In genomic region chr11:44685129-44685528, GRCm38 (mm10) we compare ENCODE assay signal across 11 mouse cellular contexts.
DNase-seq lines count a peak whose midpoint lies in the region; ATAC-seq and TF ChIP-seq lines count a peak whose summit lies in the region.
"Had no signal": no experiment of that assay in that cellular context is flagged by ENCODE, and none has a peak within 500 bp of the region (broad histone marks: within the 10 kb centered on the region; RNA-seq: fewer than 3 reads in every experiment).

No protein-coding gene starts in this region.

- H3K4me1 ChIP-seq in kidney, postnatal 0 days (replicated peaks; ENCODE audit: insufficient read depth, low read length), result peaks cover 10% of the 10 kb centered on the region; the same call in 1 of the 2 replicates
- H3K4me1 ChIP-seq in embryonic facial prominence, embryonic 12.5 days, result peaks cover 36% of the 10 kb centered on the region
- peaks cover 59% of the 10 kb centered on the region for H3K4me1 ChIP-seq in hindbrain, embryonic 10.5 days (replicated peaks)
- peaks cover 40% of the 10 kb centered on the region for H3K4me1 ChIP-seq in limb, embryonic 15.5 days

- no peak for ATAC-seq in kidney, postnatal 0 days (replicated peaks; ENCODE audit: low FRiP score, low read depth)
- no peak for ATAC-seq in embryonic facial prominence, embryonic 12.5 days (ENCODE audit: insufficient number of reproducible peaks, insufficient read depth, low FRiP score, low TSS enrichment)
- ATAC-seq in limb, embryonic 15.5 days (ENCODE audit: insufficient number of reproducible peaks, low FRiP score, low TSS enrichment, low read depth), result no peak
- ATAC-seq: forebrain, embryonic 16.5 days; liver, postnatal 0 days had no signal

- H3K4me2 ChIP-seq in kidney, postnatal 0 days (ENCODE audit: low read length), result peak overlapping the region; percentile 35; the same call in 1 of the 2 replicates
- H3K4me2 ChIP-seq in embryonic facial prominence, embryonic 12.5 days (replicated peaks), result no peak overlapping the region
- no peak overlapping the region for H3K4me2 ChIP-seq in limb, embryonic 15.5 days

- H3K4me3 ChIP-seq in kidney, postnatal 0 days (replicated peaks; ENCODE audit: low read depth, low read length), result no peak overlapping the region
- no peak overlapping the region for H3K4me3 ChIP-seq in embryonic facial prominence, embryonic 12.5 days
- H3K4me3 ChIP-seq in hindbrain, embryonic 10.5 days, result no peak overlapping the region
- H3K4me3 ChIP-seq in limb, embryonic 15.5 days, result no peak overlapping the region

- no peak for TF ChIP-seq CTCF in kidney, postnatal 0 days (IDR thresholded peaks at IDR 0.05; ENCODE audit: low read depth)

- H3K27me3 ChIP-seq in kidney, postnatal 0 days (ENCODE audit: insufficient read depth, low read length), result no peaks in the 10 kb centered on the region
- H3K27me3 ChIP-seq in embryonic facial prominence, embryonic 12.5 days, result no peaks in the 10 kb centered on the region
- no peaks in the 10 kb centered on the region for H3K27me3 ChIP-seq in hindbrain, embryonic 10.5 days (ENCODE audit: insufficient read depth, poor library complexity, severe bottlenecking)
- H3K27me3 ChIP-seq in limb, embryonic 15.5 days, result no peaks in the 10 kb centered on the region

- H3K9me3 ChIP-seq in kidney, postnatal 0 days (replicated peaks; ENCODE audit: low read length), result no peaks in the 10 kb centered on the region
- H3K9me3 ChIP-seq in embryonic facial prominence, embryonic 12.5 days, result no peaks in the 10 kb centered on the region
- no peaks in the 10 kb centered on the region for H3K9me3 ChIP-seq in hindbrain, embryonic 10.5 days
- H3K9me3 ChIP-seq in limb, embryonic 15.5 days, result no peaks in the 10 kb centered on the region

- peak overlapping the region; percentile 90 for H3K27ac ChIP-seq in kidney, postnatal 0 days
- 0 out of 2 replicates have a peak overlapping the region, but pooled peaks have one; percentile 52 for H3K27ac ChIP-seq in embryonic facial prominence, embryonic 12.5 days
- H3K27ac ChIP-seq in hindbrain, embryonic 10.5 days, result peak overlapping the region; percentile 73; the same call in 1 of the 2 replicates
- peak overlapping the region; percentile 62 for H3K27ac ChIP-seq in limb, embryonic 15.5 days

- no peaks in the 10 kb centered on the region for H3K36me3 ChIP-seq in kidney, postnatal 0 days (ENCODE audit: insufficient read depth, low read length)
- no peaks in the 10 kb centered on the region for H3K36me3 ChIP-seq in embryonic facial prominence, embryonic 12.5 days
- H3K36me3 ChIP-seq in hindbrain, embryonic 10.5 days, result no peaks in the 10 kb centered on the region
- H3K36me3 ChIP-seq in limb, embryonic 15.5 days, result no peaks in the 10 kb centered on the region

- DNase-seq in kidney, postnatal 0 days (ENCODE audit: low spot score), result no peak
- no peak for DNase-seq in kidney, postnatal 36 days
- no peak for DNase-seq in hindbrain, embryonic 10.5 days (ENCODE audit: low spot score)
- DNase-seq in natural killer cell, adult 2 months (ENCODE audit: low spot score in 2 of 2), result no peak
- no peak for DNase-seq in layer of hippocampus, adult 9-10 months (ENCODE audit: low spot score)
- DNase-seq: layer of hippocampus, postnatal 36 days; liver, postnatal 0 days; thymus, postnatal 25 days had no signal

- no peak overlapping the region for H3K9ac ChIP-seq in kidney, postnatal 0 days (ENCODE audit: low read depth, low read length)
- no peak overlapping the region for H3K9ac ChIP-seq in embryonic facial prominence, embryonic 12.5 days
- H3K9ac ChIP-seq in limb, embryonic 15.5 days, result no peak overlapping the region
- H3K9ac ChIP-seq: liver, postnatal 0 days had no signal

- 46% methylated on average over 3 of the region's 3 CpGs for WGBS in kidney, postnatal 0 days
- WGBS in embryonic facial prominence, embryonic 12.5 days, result 60% methylated on average over 3 of the region's 3 CpGs
- WGBS in hindbrain, embryonic 10.5 days, result 79% methylated on average over 3 of the region's 3 CpGs
- 61% methylated on average over 3 of the region's 3 CpGs for WGBS in limb, embryonic 15.5 days
